Mouse (Mus musculus) hindbrain, embryonic 14.5 days (tissue): Measurements from ENCODE around the gene Vamp5. TPM values are rescaled to one million over a fixed set of nuclear protein-coding genes. Genes with fewer than 3 reads are reported as not detected.

Experiments
- ATAC-seq: fragments of 200-750 bp; cut with Nextera tagmentation; 2 replicates; pipeline ENCODE4 v1.8.0; 2017; ENCODE audit warnings: moderate number of reproducible peaks, mild to moderate bottlenecking, moderate TSS enrichment, moderate library complexity; ENCODE audit not compliant: low FRiP score
- DNase-seq: peaks from one replicate; pipeline ENCODE4 v3.0.0-alpha.2; 2015; ENCODE audit warnings: low spot score
- H3K27ac ChIP-seq: fragments of 300-500 bp; sonication (generic); 2 replicates; pipeline ENCODE4 v1.5.1; 2014; ENCODE audit warnings: mild to moderate bottlenecking, moderate library complexity
- H3K27me3 ChIP-seq: fragments of 300-500 bp; sonication (generic); 2 replicates; pipeline ENCODE4 v1.6.1; 2014; ENCODE audit warnings: mild to moderate bottlenecking, low read length, mixed read lengths; ENCODE audit not compliant: control insufficient read depth, insufficient read depth
- H3K36me3 ChIP-seq: fragments of 300-500 bp; sonication (generic); replicated peaks from 2 replicates; pipeline ENCODE4 v1.6.1; 2014; ENCODE audit not compliant: control insufficient read depth, insufficient read depth
- H3K4me1 ChIP-seq: fragments of 300-500 bp; sonication (generic); replicated peaks from 2 replicates; pipeline ENCODE4 v1.6.1; 2014; ENCODE audit warnings: antibody characterized with exemption, low read length, mixed read lengths; ENCODE audit not compliant: control insufficient read depth, insufficient read depth
- H3K4me2 ChIP-seq: fragments of 300-500 bp; sonication (generic); replicated peaks from 2 replicates; pipeline ENCODE4 v1.6.1; 2014; ENCODE audit warnings: mild to moderate bottlenecking, moderate library complexity
- H3K4me3 ChIP-seq: fragments of 300-500 bp; sonication (generic); replicated peaks from 2 replicates; pipeline ENCODE4 v1.5.1; 2014; ENCODE audit warnings: mild to moderate bottlenecking, low read length
- H3K9ac ChIP-seq: fragments of 300-500 bp; sonication (generic); 2 replicates; pipeline ENCODE4 v1.6.1; 2014
- H3K9me3 ChIP-seq: fragments of 300-500 bp; sonication (generic); 2 replicates; pipeline ENCODE4 v1.6.1; 2016; ENCODE audit warnings: low read length; ENCODE audit not compliant: control insufficient read depth
- WGBS: fragments of 180-500 bp; shearing (Covaris S2); extraction: QIAGEN DNeasy Blood & Tissue Kit; methylation state at CpG from one replicate; pipeline ENCODE4 v1.1.7; 2014; 5-methylcytosine and 5-hydroxymethylcytosine counted together
- polyA plus RNA-seq: library from polyadenylated mRNA; unstranded; fragments of >200 nt; fragmentation: Nextera tagmentation; extraction: Ambion mirVana; gene quantifications from 2 replicates; pipeline ENCODE4 v1.2.1, GENCODE M21; 2014

Gene Vamp5
- polyA plus RNA-seq = 21.8 and 23.6 TPM in 2 replicates

DNA sequence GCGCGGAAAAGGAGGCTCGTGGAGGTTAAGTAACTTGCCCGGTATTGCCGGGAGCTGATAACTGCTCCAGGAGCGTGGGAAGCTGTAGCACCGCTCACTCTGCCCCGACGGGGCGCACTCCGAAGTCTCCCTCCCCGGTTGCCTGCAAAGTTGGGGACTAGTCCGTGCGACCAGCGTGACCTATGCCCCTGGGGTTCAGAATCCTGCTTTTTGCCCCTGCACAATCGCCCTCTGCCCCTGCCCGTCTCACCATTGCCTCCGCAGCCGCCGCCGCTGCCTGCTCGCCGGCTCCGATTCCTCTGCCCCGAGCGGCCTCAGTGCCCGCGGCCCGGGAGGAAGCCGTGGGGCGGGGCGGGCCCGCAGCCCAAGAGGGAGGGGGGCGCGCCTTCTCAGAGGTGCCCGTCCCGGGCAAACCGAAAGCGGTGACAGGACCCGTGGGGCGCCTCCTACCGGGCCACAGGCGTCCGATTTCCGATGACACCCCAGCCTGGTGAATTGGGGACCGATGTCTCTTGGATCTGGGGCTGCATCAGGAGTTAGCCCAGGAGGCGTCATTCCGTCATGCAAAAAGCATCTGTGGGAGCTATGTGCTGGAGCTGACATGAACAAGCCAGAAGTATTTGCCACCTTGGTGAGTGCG is at the start of gene Vamp5:
Gene Vamp5, minus strand, starts transcription at position 338 of the 640 bp plus-strand sequence.
- Histone ChIP-seq H3K27me3 (peaks cover 32% of the 10 kb centered on the region), H3K4me2 (peak within 1 kb of the TSS; percentile 54), H3K4me1 (0 out of 2 replicates have a peak, but pooled peaks cover 4% of the 10 kb centered on the region), H3K9me3 (no peaks in the 10 kb centered on the region), H3K27ac (no peak within 1 kb of the TSS), H3K4me3 (peak within 1 kb of the TSS; percentile 35), H3K36me3 (no peaks in the 10 kb centered on the region), H3K9ac (peak within 1 kb of the TSS; percentile 57)
- 2% methylated on average over 49 of the region's 49 CpGs for WGBS
- DNase-seq (no peak), ATAC-seq (peak; percentile 60; the same call in 1 of the 2 replicates)

DNA sequence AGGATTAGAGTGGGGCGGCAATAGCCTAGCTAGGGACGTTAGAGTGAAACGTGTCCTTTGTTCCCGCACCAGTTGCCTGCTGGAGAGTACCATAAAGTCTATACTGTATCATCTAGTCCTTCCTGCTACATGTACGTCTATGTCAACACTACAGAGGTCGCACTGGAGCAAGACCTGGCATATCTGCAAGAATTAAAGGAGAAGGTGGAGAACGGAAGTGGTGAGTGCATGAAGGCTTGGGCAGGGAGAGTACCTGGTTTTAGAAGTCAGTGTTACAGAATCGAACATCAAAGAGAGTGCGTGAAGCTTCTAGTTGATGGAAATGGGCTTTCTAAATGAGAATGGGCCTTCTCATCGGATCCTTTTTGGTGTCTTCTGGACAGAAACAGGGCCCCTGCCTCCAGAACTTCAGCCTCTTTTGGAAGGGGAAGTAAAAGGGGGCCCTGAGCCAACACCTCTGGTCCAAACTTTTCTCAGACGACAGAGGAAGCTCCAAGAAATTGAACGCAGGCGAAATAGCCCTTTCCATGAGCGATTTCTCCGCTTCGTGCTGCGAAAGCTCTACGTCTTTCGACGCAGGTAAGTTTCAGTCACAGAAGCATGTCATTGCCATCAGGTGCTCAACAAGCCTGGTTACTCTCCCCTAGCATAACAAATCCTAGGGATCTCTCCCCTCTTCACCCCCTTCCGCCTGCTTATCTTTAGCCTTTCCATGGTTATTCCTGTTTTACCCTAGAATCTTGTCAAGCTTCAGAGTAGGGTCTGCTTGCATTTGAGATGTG is 49.0 kb upstream of the Vamp5 start:
- DNase-seq (no peak), ATAC-seq (no peak)
- H3K4me3 ChIP-seq = no peak overlapping the region
- H3K9me3 ChIP-seq = no peaks in the 10 kb centered on the region
- H3K36me3 ChIP-seq = peaks cover 93% of the 10 kb centered on the region
- no peak overlapping the region for H3K9ac ChIP-seq
- H3K4me2 ChIP-seq = no peak overlapping the region
- WGBS = 91% methylated on average over 21 of the region's 21 CpGs
- no peaks in the 10 kb centered on the region for H3K4me1 ChIP-seq
- no peaks in the 10 kb centered on the region for H3K27me3 ChIP-seq
- H3K27ac ChIP-seq = no peak overlapping the region

DNA sequence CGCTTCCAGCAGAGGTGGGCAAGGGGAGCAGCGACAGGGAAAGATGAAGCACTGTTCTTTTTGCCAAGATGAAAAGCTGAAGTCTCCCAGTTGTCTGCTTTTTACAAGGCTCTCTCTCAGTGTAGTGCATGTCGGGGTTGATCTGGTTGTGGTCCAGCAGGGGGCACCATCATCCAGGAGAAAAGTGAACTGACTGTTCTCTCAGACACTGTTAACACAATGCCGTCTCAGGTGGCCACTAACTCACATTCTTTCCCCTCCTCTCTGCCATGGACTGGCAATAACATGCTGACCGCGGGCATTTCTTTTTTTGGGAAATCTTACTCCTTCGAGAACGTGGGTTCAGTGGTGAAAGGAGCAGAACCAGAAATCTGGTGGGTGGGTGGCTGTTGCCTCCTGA is 47.8 kb upstream of the Vamp5 start:
- Histone ChIP-seq H3K9me3 (no peaks in the 10 kb centered on the region), H3K4me3 (no peak overlapping the region), H3K27ac (no peak overlapping the region), H3K4me2 (no peak overlapping the region), H3K36me3 (peaks cover 93% of the 10 kb centered on the region), H3K27me3 (no peaks in the 10 kb centered on the region), H3K9ac (no peak overlapping the region), H3K4me1 (no peaks in the 10 kb centered on the region)
- DNase-seq = peak; percentile 85
- WGBS = 42% methylated on average over 8 of the region's 8 CpGs
- ATAC-seq = peak; percentile 88

DNA sequence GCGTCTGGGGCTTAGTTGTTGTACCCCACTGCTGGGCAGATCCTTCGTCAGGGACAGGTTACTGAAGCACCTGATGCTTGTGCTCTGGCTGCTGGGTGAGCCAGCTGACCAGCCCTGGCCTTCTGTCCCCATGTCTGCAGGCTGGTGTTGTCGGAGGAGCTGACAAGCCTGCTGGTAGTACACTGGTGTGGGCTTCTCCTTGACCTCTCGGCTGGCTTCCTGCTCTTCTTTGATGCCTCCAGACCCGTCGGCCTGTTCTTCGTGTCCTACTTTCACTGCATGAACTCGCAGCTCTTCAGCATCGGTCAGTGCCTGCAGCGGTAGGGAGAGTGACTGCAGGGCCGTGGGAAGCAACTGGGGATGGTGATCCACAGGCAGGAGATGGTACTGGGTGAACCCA is 45.4 kb upstream of the Vamp5 start:
- Histone ChIP-seq H3K9me3 (no peaks in the 10 kb centered on the region), H3K27me3 (no peaks in the 10 kb centered on the region), H3K9ac (no peak overlapping the region), H3K4me2 (no peak overlapping the region), H3K27ac (no peak overlapping the region), H3K36me3 (peaks cover 92% of the 10 kb centered on the region), H3K4me3 (no peak overlapping the region), H3K4me1 (no peaks in the 10 kb centered on the region)
- ATAC-seq (no peak), DNase-seq (no peak)
- WGBS = 94% methylated on average over 11 of the region's 11 CpGs

DNA sequence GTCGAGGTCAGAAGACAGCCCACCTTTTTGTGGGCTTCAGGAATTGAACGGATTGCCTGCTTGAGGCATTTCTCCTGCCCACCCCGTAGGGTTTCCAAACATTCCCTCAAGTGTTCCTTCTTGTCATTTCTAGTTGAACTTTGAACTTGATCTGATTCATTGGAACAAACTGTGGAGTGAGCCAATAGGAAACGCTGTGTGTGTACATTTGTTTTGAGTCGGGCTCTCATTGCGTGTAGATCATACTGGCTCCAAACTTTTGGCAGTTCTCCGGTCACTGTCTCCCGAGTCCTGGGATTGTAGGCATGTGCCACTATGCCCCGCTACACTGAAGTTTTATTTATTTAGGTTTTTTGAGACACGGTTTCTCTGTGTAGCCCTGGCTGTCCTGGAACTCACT is 40.6 kb upstream of the Vamp5 start:
- Histone ChIP-seq H3K4me1 (no peaks in the 10 kb centered on the region), H3K9ac (no peak overlapping the region), H3K36me3 (peaks cover 87% of the 10 kb centered on the region), H3K27ac (no peak overlapping the region), H3K4me2 (no peak overlapping the region), H3K4me3 (no peak overlapping the region), H3K9me3 (no peaks in the 10 kb centered on the region), H3K27me3 (no peaks in the 10 kb centered on the region)
- 96% methylated on average over 10 of the region's 10 CpGs for WGBS
- no peak for ATAC-seq
- no peak for DNase-seq

DNA sequence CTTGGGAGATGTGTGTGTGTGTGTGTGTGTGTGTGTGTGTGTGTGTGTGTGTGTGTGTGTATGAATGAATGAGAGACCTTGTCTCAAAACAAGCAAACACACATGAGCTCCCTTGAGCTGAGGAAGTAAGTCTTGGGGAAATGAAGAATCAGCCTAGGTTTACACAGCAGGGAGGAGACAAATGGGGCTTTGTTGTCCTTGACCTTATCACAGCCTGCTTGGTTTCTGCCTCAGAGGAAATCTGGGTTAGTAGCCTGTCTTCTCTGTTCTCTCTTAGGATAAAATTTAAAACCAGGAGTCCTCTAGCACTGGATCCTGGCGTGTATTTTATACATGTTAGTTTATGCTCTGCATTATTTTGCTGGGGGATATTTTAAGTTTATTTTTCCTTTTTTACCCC is 39.5 kb upstream of the Vamp5 start:
- 92% methylated on average over 1 of the region's 1 CpGs for WGBS
- Histone ChIP-seq H3K4me1 (peaks cover 6% of the 10 kb centered on the region), H3K36me3 (peaks cover 76% of the 10 kb centered on the region), H3K27ac (no peak overlapping the region), H3K9ac (no peak overlapping the region), H3K4me2 (no peak overlapping the region), H3K4me3 (no peak overlapping the region), H3K27me3 (no peaks in the 10 kb centered on the region), H3K9me3 (no peaks in the 10 kb centered on the region)
- ATAC-seq (no peak), DNase-seq (no peak)

DNA sequence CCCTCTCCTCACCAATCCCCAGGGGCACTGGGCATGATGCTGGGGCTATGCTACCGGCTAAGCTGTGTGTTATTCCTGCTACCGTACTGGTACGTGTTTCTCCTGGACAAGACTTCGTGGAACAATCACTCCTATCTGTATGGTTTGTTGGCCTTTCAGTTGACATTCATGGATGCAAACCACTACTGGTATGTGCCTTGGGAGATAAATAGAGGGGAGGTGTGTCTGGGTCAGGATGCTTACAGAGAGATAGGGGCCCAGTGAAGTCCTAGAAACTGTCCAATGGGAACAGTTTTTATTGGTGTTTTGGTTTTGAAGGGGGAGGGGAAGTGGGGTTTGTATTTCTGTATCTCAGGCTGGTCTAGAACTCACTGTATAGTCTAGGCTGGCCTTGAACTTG is 38.0 kb upstream of the Vamp5 start:
- H3K4me1 ChIP-seq = peaks cover 10% of the 10 kb centered on the region
- H3K27ac ChIP-seq = no peak overlapping the region
- H3K4me2 ChIP-seq = no peak overlapping the region
- no peaks in the 10 kb centered on the region for H3K9me3 ChIP-seq
- H3K9ac ChIP-seq = no peak overlapping the region
- peaks cover 61% of the 10 kb centered on the region for H3K36me3 ChIP-seq
- DNase-seq (no peak), ATAC-seq (no peak)
- WGBS = 95% methylated on average over 4 of the region's 4 CpGs
- H3K4me3 ChIP-seq = no peak overlapping the region
- no peaks in the 10 kb centered on the region for H3K27me3 ChIP-seq

DNA sequence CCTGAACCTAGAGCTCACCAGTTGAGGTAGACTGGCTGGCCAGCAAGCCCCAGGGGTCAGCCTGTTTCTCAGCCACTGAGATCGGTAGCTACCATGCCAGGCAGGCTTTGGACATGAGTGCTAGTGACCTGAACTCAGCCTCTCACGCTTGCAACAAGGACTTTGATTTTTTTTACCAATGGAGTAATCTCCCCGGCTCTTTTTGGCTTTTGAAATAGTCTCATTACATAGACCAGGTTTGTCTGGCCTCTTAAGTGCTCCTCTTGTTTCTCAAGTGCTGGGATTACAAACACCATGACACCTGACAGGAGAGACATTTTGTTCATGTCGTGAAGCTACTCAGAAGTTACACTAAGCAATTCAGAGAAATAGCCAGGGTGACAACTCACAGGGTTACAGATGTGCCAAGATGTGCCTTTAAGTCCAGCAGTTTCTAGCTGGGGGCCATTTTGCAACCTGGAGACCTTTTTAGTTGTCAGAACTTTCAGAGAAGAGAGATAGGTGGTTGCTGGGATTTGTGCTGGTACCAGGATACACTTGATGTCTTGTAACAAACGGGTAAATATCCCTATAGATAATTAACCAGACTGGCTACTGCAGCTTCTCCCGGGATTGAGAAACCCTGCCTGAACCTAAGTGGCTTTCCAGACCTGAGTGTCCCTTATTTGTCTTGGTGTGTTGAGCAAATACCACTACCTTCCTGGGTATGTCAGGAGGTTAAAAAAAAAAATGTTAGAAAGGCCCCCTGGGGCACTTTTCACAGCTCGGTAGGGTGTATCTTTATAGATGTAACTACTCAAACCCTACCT is 35.9 kb upstream of the Vamp5 start:
- Histone ChIP-seq H3K27ac (no peak overlapping the region), H3K9me3 (no peaks in the 10 kb centered on the region), H3K36me3 (peaks cover 41% of the 10 kb centered on the region), H3K4me1 (peaks cover 10% of the 10 kb centered on the region), H3K9ac (no peak overlapping the region), H3K27me3 (no peaks in the 10 kb centered on the region), H3K4me3 (no peak overlapping the region), H3K4me2 (0 out of 2 replicates have a peak overlapping the region, but pooled peaks have one; percentile 1)
- DNase-seq (no peak), ATAC-seq (no peak)
- 88% methylated on average over 7 of the region's 7 CpGs for WGBS

DNA sequence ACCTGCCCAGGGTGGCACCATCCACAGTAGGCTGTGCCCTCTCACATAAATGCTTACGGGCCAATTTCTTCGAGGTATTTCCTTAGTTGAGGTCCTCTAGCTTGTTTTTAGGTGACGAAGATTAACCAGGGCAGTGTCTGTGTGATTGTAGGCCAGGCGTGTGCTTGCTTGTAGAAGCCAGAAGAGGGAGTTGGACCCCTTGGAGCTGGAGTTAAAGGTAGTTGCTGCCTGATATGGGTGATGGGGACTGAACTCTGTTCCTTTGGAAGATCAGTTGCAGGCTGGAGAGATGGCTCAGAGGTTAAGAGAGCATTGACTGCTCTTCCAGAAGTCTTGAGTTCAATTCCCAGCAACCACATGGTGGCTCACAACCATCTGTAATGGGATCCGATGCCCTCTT is 34.9 kb upstream of the Vamp5 start:
- H3K9me3 ChIP-seq = no peaks in the 10 kb centered on the region
- peaks cover 10% of the 10 kb centered on the region for H3K4me1 ChIP-seq
- ATAC-seq (no peak), DNase-seq (no peak)
- H3K27ac ChIP-seq = no peak overlapping the region
- peak overlapping the region; percentile 79 for H3K4me2 ChIP-seq
- peak overlapping the region; percentile 78; the same call in 1 of the 2 replicates for H3K4me3 ChIP-seq
- 92% methylated on average over 5 of the region's 5 CpGs for WGBS
- H3K27me3 ChIP-seq = no peaks in the 10 kb centered on the region
- H3K9ac ChIP-seq = no peak overlapping the region
- H3K36me3 ChIP-seq = peaks cover 31% of the 10 kb centered on the region
